Mouse (Mus musculus) splenic B cell, adult 2 months (primary cell): ENCODE measurements at regions not wholly inside any gene's neighbourhood (a gene's known extent, or its start where the extent isn't known, plus 50 kb on each side); places are given as distances from the start of the nearest gene placed in this dataset.
"Not testable (repeated sequence)": the region's sequence is repeated elsewhere in the genome, so short reads cannot be mapped to it uniquely, and the experiment has no call there.

ENCODE experiments used
- DNase-seq: peaks from one replicate; pipeline ENCODE4 v3.0.0-alpha.2; 2011; ENCODE audit warnings: low read depth, low spot score
- H3K27me3 ChIP-seq: 2 replicates; pipeline ENCODE4 v1.6.1; 2012; ENCODE audit warnings: mild to moderate bottlenecking, low read length, moderate library complexity, mixed read lengths; ENCODE audit not compliant: control insufficient read depth, poor library complexity, insufficient read depth, severe bottlenecking
- H3K36me3 ChIP-seq: 2 replicates; pipeline ENCODE4 v1.6.1; 2012; ENCODE audit warnings: mild to moderate bottlenecking, low read length, moderate library complexity, mixed read lengths; ENCODE audit not compliant: control insufficient read depth, poor library complexity, insufficient read depth, severe bottlenecking

GRCm38 (mm10) chr2:43072964-43073619, 419.7 kb upstream of the Lrp1b start:
- Histone ChIP-seq H3K27me3 (no peaks in the 10 kb centered on the region), H3K36me3 (no peaks in the 10 kb centered on the region)
- DNase-seq: no peak

- Histone ChIP-seq H3K36me3 (no peaks in the 10 kb centered on the region), H3K27me3 (no peaks in the 10 kb centered on the region)
These were observed 444.3 kb upstream of the Lrp1b start for GRCm38 (mm10) chr2:43097560-43098233.

GRCm38 (mm10) chr2:43119862-43120261, 435.3 kb upstream of the Kynu start:
- no peaks in the 10 kb centered on the region for H3K27me3 ChIP-seq
- no peaks in the 10 kb centered on the region for H3K36me3 ChIP-seq
- DNase-seq: no peak

More at GRCm38 (mm10) chr2:43097560-43098233, 444.3 kb upstream of the Lrp1b start:
- no peak for DNase-seq

GRCm38 (mm10) chr2:43153574-43153973, 401.6 kb upstream of the Kynu start:
- H3K27me3 ChIP-seq: no peaks in the 10 kb centered on the region
- H3K36me3 ChIP-seq: no peaks in the 10 kb centered on the region
- DNase-seq: no peak

- no peak for DNase-seq
These were observed 373.0 kb upstream of the Kynu start for GRCm38 (mm10) chr2:43182105-43182504.

GRCm38 (mm10) chr2:43195531-43195930, 359.6 kb upstream of the Kynu start:
- DNase-seq, H3K36me3 ChIP-seq, H3K27me3 ChIP-seq: not testable (repeated sequence)

More at GRCm38 (mm10) chr2:43182105-43182504, 373.0 kb upstream of the Kynu start:
- H3K36me3 ChIP-seq: no peaks in the 10 kb centered on the region
- H3K27me3 ChIP-seq: no peaks in the 10 kb centered on the region

- DNase-seq: no peak
These were observed 346.9 kb upstream of the Kynu start for GRCm38 (mm10) chr2:43208223-43208622.

GRCm38 (mm10) chr2:43213901-43214300, 341.2 kb upstream of the Kynu start:
- no peak for DNase-seq
- Histone ChIP-seq H3K36me3 (no peaks in the 10 kb centered on the region), H3K27me3 (no peaks in the 10 kb centered on the region)

More at GRCm38 (mm10) chr2:43208223-43208622, 346.9 kb upstream of the Kynu start:
- H3K27me3 ChIP-seq: no peaks in the 10 kb centered on the region
- H3K36me3 ChIP-seq: no peaks in the 10 kb centered on the region

GRCm38 (mm10) chr2:43217119-43217518, 338.0 kb upstream of the Kynu start:
- DNase-seq: no peak
- no peaks in the 10 kb centered on the region for H3K36me3 ChIP-seq
- H3K27me3 ChIP-seq: no peaks in the 10 kb centered on the region

- DNase-seq: no peak
- no peaks in the 10 kb centered on the region for H3K36me3 ChIP-seq
These were observed 332.4 kb upstream of the Kynu start for GRCm38 (mm10) chr2:43222721-43223120.

GRCm38 (mm10) chr2:43224728-43225127, 330.4 kb upstream of the Kynu start:
- not testable (repeated sequence) for DNase-seq, H3K36me3 ChIP-seq

More at GRCm38 (mm10) chr2:43222721-43223120, 332.4 kb upstream of the Kynu start:
- H3K27me3 ChIP-seq: no peaks in the 10 kb centered on the region

GRCm38 (mm10) chr2:43246786-43247185, 308.3 kb upstream of the Kynu start:
- Histone ChIP-seq H3K36me3 (no peaks in the 10 kb centered on the region), H3K27me3 (no peaks in the 10 kb centered on the region)
- DNase-seq: no peak

More at GRCm38 (mm10) chr2:43224728-43225127, 330.4 kb upstream of the Kynu start:
- H3K27me3 ChIP-seq: not testable (repeated sequence)

GRCm38 (mm10) chr2:43248671-43249070, 306.5 kb upstream of the Kynu start:
- no peaks in the 10 kb centered on the region for H3K36me3 ChIP-seq
- H3K27me3 ChIP-seq: no peaks in the 10 kb centered on the region
- no peak for DNase-seq

- H3K27me3 ChIP-seq: no peaks in the 10 kb centered on the region
- no peaks in the 10 kb centered on the region for H3K36me3 ChIP-seq
These were observed 300.4 kb upstream of the Kynu start for GRCm38 (mm10) chr2:43254709-43255108.

GRCm38 (mm10) chr2:43270802-43271201, 284.3 kb upstream of the Kynu start:
- Histone ChIP-seq H3K27me3 (no peaks in the 10 kb centered on the region), H3K36me3 (no peaks in the 10 kb centered on the region)
- no peak for DNase-seq

More at GRCm38 (mm10) chr2:43254709-43255108, 300.4 kb upstream of the Kynu start:
- no peak for DNase-seq
